In genomic region chr6:83571840-83572667, GRCm38 (mm10) we compare ENCODE assay signal across 8 mouse cellular contexts. TPM values are rescaled to one million over a fixed set of nuclear protein-coding genes. Genes with fewer than 3 reads are reported as not detected.
DNase-seq lines count a peak whose midpoint lies in the region; ATAC-seq lines count a peak whose summit lies in the region.

No protein-coding gene starts in this region.

- H3K4me2 ChIP-seq in heart, embryonic 14.5 days (ENCODE audit: low read length), result peak overlapping the region; percentile 89
- H3K4me2 ChIP-seq in liver, embryonic 13.5 days, result peak overlapping the region; percentile 84
- peak overlapping the region; percentile 91 for H3K4me2 ChIP-seq in stomach, embryonic 16.5 days (ENCODE audit: low read depth, low read length)

- ATAC-seq in CD4-positive, CD25-positive, alpha-beta regulatory T cell, adult 4 months, result peak; percentile 94
- ATAC-seq in heart, embryonic 14.5 days (ENCODE audit: insufficient number of reproducible peaks, insufficient read depth, low FRiP score, low read depth), result peak; percentile 86
- peak; percentile 94 for ATAC-seq in liver, embryonic 13.5 days (ENCODE audit: low read depth)
- peak; percentile 94 for ATAC-seq in stomach, embryonic 16.5 days (ENCODE audit: insufficient read depth, low FRiP score)

- no peaks in the 10 kb centered on the region for H3K9me3 ChIP-seq in heart, embryonic 14.5 days (ENCODE audit: control insufficient read depth, low read length)
- no peaks in the 10 kb centered on the region for H3K9me3 ChIP-seq in liver, embryonic 13.5 days (replicated peaks)
- H3K9me3 ChIP-seq in stomach, embryonic 16.5 days (replicated peaks; ENCODE audit: control insufficient read depth, low read length), result no peaks in the 10 kb centered on the region

- H3K4me3 ChIP-seq in heart, embryonic 14.5 days (ENCODE audit: control insufficient read depth in 1 of 2, insufficient read depth in 1 of 2, low read depth in 1 of 2, low read length in 2 of 2), result peak overlapping the region; percentile 74 to 92
- H3K4me3 ChIP-seq in liver, embryonic 13.5 days (replicated peaks), result peak overlapping the region; percentile 74
- peak overlapping the region; percentile 79 for H3K4me3 ChIP-seq in stomach, embryonic 16.5 days (replicated peaks; ENCODE audit: low read length)

- H3K4me1 ChIP-seq in heart, embryonic 14.5 days (ENCODE audit: control insufficient read depth in 2 of 2, insufficient read depth in 2 of 2, low read length in 2 of 2), result peaks cover 6 to 11% of the 10 kb centered on the region in 2 experiments
- peaks cover 17% of the 10 kb centered on the region for H3K4me1 ChIP-seq in liver, embryonic 13.5 days (replicated peaks)
- peaks cover 9% of the 10 kb centered on the region for H3K4me1 ChIP-seq in stomach, embryonic 16.5 days (ENCODE audit: control insufficient read depth, insufficient read depth, low read length)

- H3K9ac ChIP-seq in heart, embryonic 14.5 days (ENCODE audit: low read length), result peak overlapping the region; percentile 82
- H3K9ac ChIP-seq in liver, embryonic 13.5 days, result peak overlapping the region; percentile 80
- peak overlapping the region; percentile 92 for H3K9ac ChIP-seq in stomach, embryonic 16.5 days (ENCODE audit: low read length)

- peak overlapping the region; percentile 2 to 64; a peak in 3 of 4 replicates for H3K27ac ChIP-seq in heart, embryonic 14.5 days (replicated peaks in 1 of 2; ENCODE audit: control insufficient read depth in 1 of 2, insufficient read depth in 1 of 2, low read depth in 2 of 2, low read length in 2 of 2)
- H3K27ac ChIP-seq in liver, embryonic 13.5 days, result peak overlapping the region; percentile 45
- peak overlapping the region; percentile 75 for H3K27ac ChIP-seq in stomach, embryonic 16.5 days (ENCODE audit: low read length)

- H3K36me3 ChIP-seq in heart, embryonic 14.5 days (ENCODE audit: control insufficient read depth, insufficient read depth, low read length), result peaks cover 12% of the 10 kb centered on the region
- peaks cover 9% of the 10 kb centered on the region for H3K36me3 ChIP-seq in liver, embryonic 13.5 days
- no peaks in the 10 kb centered on the region for H3K36me3 ChIP-seq in stomach, embryonic 16.5 days (ENCODE audit: control insufficient read depth, insufficient read depth, low read length)

- no peaks in the 10 kb centered on the region for H3K27me3 ChIP-seq in heart, embryonic 14.5 days (ENCODE audit: control insufficient read depth, insufficient read depth, low read length)
- H3K27me3 ChIP-seq in liver, embryonic 13.5 days, result peaks cover 18% of the 10 kb centered on the region; the same call in 1 of the 2 replicates
- no peaks in the 10 kb centered on the region for H3K27me3 ChIP-seq in stomach, embryonic 16.5 days (ENCODE audit: control insufficient read depth, insufficient read depth, low read length)

- 4% methylated on average over 37 of the region's 37 CpGs for WGBS in heart, embryonic 14.5 days
- 6% methylated on average over 37 of the region's 37 CpGs for WGBS in liver, embryonic 13.5 days (ENCODE audit: insufficient replicate concordance)
- WGBS in stomach, embryonic 16.5 days, result 5% methylated on average over 37 of the region's 37 CpGs

- peak; percentile 84 for DNase-seq in c-Kit-negative CD71-positive TER-119-positive erythroid progenitor cells, embryonic 14.5 days (ENCODE audit: low read depth, low spot score)
- peak; percentile 82 for DNase-seq in fibroblast of lung, adult 2 months (ENCODE audit: low read depth)
- DNase-seq in kidney, postnatal 14 days, result peak; percentile 93
- peak; percentile 84 for DNase-seq in liver, embryonic 13.5 days
- DNase-seq in neural tube, embryonic 10.5 days (ENCODE audit: extremely low spot score, low spot score), result peak; percentile 85

RNA-seq across cellular contexts. Expression of gene Stambp, which starts 0.5 kb away (rescaled TPM):
- 10 to 100 TPM; 29.5 to 34.5 TPM for polyA plus RNA-seq in CD4-positive, CD25-positive, alpha-beta regulatory T cell, adult 4 months (2017; shearing (Covaris generic))
- polyA plus RNA-seq in heart, embryonic 14.5 days (2014; fragmentation: Nextera tagmentation; extraction: Ambion mirVana), result 27.7 TPM in 2 replicates
- 10.8 and 14.1 TPM in 2 replicates for polyA plus RNA-seq in liver, embryonic 13.5 days (2015; fragmentation: Nextera tagmentation; extraction: Ambion mirVana)
- polyA plus RNA-seq in stomach, embryonic 16.5 days (2015; fragmentation: Nextera tagmentation; extraction: Ambion mirVana), result 28.0 and 32.5 TPM in 2 replicates

RNA-seq across cellular contexts. Expression of gene Actg2, which starts 36.0 kb away (rescaled TPM):
- polyA plus RNA-seq in CD4-positive, CD25-positive, alpha-beta regulatory T cell, adult 4 months (2017; shearing (Covaris generic)), result 10 to 100 TPM; 21.8 to 33.3 TPM
- 6.0 and 12.2 TPM in 2 replicates for polyA plus RNA-seq in heart, embryonic 14.5 days (2014; fragmentation: Nextera tagmentation; extraction: Ambion mirVana)
- 5.9 and 6.1 TPM in 2 replicates for polyA plus RNA-seq in liver, embryonic 13.5 days (2015; fragmentation: Nextera tagmentation; extraction: Ambion mirVana)
- 1,788 and 2,212 TPM in 2 replicates for polyA plus RNA-seq in stomach, embryonic 16.5 days (2015; fragmentation: Nextera tagmentation; extraction: Ambion mirVana)

Comparison
In these comparisons a context has a peak if more than half of its experiments do, and no peak if none do; other contexts are left out.
1. Peak in every context shown above with its lines: DNase-seq, ATAC-seq, H3K4me3 ChIP-seq and H3K27ac ChIP-seq.
2. RNA of gene Actg2, which starts 36.0 kb away (polyA plus RNA-seq): 1,788 to 2,212 TPM in stomach, embryonic 16.5 days; 21.8 to 33.3 TPM in CD4-positive, CD25-positive, alpha-beta regulatory T cell, adult 4 months, 6.0 to 12.2 TPM in heart, embryonic 14.5 days and 5.9 to 6.1 TPM in liver, embryonic 13.5 days; every median in the first group is over 10 times any median in the second.